Mouse (Mus musculus): Measurements from ENCODE around the gene Kank1. TPM values are rescaled to one million over a fixed set of nuclear protein-coding genes. Genes with fewer than 3 reads are reported as not detected.

The Kank1 gene
- polyA plus RNA-seq, 1 experiment, result 30.6 TPM

DNA sequence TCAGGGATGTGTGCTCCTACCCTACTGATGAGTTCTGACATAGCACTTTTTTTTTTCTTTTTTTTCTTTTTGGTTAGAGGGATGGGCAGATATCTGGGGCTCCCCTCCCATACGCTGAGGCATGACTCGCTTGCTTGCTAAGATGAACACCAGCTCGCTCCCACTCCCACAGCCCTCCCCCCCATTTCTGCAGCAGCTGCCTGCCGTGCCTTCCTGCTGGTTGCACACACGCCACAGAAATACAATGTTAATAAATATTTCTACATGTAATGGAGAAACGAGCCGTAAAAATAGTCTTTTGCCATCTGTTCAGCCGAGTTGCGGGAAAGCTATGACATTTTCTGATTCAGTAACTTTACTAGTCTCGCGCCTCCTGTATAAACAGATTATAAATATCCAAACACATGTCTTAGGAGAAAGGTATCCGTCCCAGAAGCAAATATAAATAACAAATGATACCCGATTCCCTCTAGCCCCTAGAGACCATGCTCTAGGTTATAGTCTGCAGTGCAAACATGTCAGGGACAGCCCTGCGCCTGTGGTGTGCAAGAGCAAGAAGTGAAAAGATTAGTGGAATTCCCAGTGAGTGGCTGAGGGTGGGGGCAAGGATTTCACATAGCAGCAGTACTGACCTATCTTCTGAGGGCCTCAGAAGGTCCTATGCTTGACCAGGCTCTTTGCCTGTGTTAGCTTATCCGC is 114.6 kb downstream of the Kank1 start:
- TF ChIP-seq POLR2A (IDR thresholded peaks at IDR 0.05; ENCODE audit: low read depth, low read length) (no peak), CTCF (IDR thresholded peaks at IDR 0.05; ENCODE audit: borderline replicate concordance, insufficient read depth, low read length) (no peak)
- H3K27ac ChIP-seq (ENCODE audit: insufficient read depth, low read length), result no peak overlapping the region
- H3K4me1 ChIP-seq (ENCODE audit: control insufficient read depth, insufficient read depth, low read length), result no peaks in the 10 kb centered on the region
- no peak overlapping the region for H3K4me3 ChIP-seq (ENCODE audit: insufficient read depth, low read length)

DNA sequence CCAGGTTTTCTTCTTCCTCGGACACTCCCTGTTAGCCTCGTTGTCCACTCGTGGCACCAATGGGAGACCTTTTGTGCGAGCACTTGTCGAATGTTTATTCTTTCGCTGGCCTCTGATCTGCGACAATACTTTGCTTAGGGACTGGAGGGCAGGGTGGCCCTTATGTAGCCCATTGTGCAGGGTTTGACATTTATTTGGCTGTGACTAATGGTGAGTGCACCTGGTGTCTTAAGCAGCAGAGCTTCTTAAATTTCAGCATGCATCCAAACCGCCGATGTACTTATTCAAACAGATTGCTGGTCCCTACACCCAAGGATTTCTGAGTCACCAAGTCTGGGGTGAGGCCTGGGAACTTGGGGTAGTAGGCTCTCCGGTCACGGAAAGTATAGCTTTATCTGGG is 120.3 kb downstream of the Kank1 start:
- no peak for TF ChIP-seq CTCF (IDR thresholded peaks at IDR 0.05; ENCODE audit: borderline replicate concordance, insufficient read depth, low read length)
- TF ChIP-seq POLR2A (IDR thresholded peaks at IDR 0.05; ENCODE audit: low read depth, low read length), result no peak
- no peak overlapping the region for H3K4me3 ChIP-seq (ENCODE audit: insufficient read depth, low read length)
- H3K4me1 ChIP-seq (ENCODE audit: control insufficient read depth, insufficient read depth, low read length), result no peaks in the 10 kb centered on the region
- no peak overlapping the region for H3K27ac ChIP-seq (ENCODE audit: insufficient read depth, low read length)

DNA sequence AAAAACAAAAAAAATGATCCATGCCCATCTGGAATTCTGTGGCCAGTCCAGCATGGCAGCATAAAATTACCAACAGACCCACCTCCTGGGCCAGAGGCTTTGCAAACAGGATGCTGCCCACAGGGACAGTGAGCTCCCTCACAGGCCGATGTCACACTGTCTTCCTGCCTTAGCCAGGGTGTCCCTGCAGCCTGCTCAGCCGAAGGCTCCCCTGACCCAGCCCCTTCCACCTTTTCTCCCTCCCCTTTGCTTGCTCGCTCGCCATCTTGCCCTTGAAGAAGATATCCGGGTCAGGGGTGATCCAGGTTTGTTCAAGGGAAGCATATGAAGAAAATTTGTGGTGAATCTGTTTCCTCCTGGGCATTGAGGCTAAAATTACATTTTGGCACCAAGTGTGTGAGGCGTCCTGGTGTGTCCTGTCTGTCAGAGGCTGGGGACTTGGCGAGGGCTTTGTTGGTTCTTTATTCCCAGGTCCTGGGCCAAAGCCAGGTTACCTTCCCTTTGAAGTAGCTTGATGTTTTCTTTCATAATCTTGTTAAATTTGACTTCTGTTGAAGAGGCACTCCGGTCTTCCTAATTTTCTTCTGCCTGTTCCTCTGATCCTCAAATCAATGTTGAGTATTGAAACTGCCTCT is 121.8 kb downstream of the Kank1 start:
- Histone ChIP-seq H3K4me1 (ENCODE audit: control insufficient read depth, insufficient read depth, low read length) (no peaks in the 10 kb centered on the region), H3K4me3 (ENCODE audit: insufficient read depth, low read length) (no peak overlapping the region), H3K27ac (ENCODE audit: insufficient read depth, low read length) (no peak overlapping the region)
- TF ChIP-seq POLR2A (IDR thresholded peaks at IDR 0.05; ENCODE audit: low read depth, low read length), result no peak
- TF ChIP-seq CTCF (IDR thresholded peaks at IDR 0.05; ENCODE audit: borderline replicate concordance, insufficient read depth, low read length), result no peak

DNA sequence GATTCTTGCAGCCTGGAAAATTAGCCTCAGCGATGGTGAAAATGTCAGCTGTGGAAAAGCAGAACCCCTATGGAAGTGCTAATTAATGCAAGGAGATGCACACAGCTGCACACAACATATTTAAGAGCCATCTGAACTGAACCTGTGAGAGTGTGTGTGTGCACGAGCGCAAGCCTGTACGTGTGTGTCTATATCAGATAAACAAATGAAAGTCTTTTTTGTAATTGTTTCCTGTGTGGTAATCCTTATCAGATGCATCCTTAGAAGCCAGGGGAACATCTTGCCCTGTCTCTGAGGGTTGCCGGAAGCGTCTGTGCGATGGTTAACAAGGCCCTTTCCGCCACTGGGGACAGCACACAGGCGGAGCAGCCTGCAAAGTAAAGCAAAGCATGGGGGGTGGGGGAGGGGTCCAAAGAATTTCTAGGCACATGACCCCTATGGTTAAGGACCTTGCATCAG is 123.8 kb downstream of the Kank1 start:
- H3K4me3 ChIP-seq (ENCODE audit: insufficient read depth, low read length), result no peak overlapping the region
- no peak overlapping the region for H3K27ac ChIP-seq (ENCODE audit: insufficient read depth, low read length)
- no peaks in the 10 kb centered on the region for H3K4me1 ChIP-seq (ENCODE audit: control insufficient read depth, insufficient read depth, low read length)
- TF ChIP-seq CTCF (IDR thresholded peaks at IDR 0.05; ENCODE audit: borderline replicate concordance, insufficient read depth, low read length) (no peak), POLR2A (IDR thresholded peaks at IDR 0.05; ENCODE audit: low read depth, low read length) (no peak)

DNA sequence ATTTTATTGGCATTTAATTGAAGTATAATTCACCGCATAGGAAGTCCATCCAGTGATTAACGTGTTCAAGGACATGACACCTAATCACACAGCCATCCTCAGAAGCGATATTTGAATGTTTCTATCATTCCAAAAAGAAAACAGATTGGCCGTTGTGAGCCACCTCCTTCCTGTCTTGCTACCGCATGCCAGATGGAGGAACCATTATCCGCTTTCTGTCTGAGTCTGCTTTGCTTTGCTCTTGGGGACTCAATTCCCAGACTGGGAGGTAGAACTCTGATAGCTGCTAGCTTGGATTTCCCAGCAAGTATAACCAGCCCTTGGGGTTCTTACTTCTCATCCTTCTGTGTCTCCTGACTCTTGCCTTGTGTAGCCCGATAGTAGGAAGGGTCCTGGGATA is 125.2 kb downstream of the Kank1 start:
- TF ChIP-seq CTCF (IDR thresholded peaks at IDR 0.05; ENCODE audit: borderline replicate concordance, insufficient read depth, low read length) (no peak), POLR2A (IDR thresholded peaks at IDR 0.05; ENCODE audit: low read depth, low read length) (no peak)
- no peaks in the 10 kb centered on the region for H3K4me1 ChIP-seq (ENCODE audit: control insufficient read depth, insufficient read depth, low read length)
- no peak overlapping the region for H3K27ac ChIP-seq (ENCODE audit: insufficient read depth, low read length)
- no peak overlapping the region for H3K4me3 ChIP-seq (ENCODE audit: insufficient read depth, low read length)

DNA sequence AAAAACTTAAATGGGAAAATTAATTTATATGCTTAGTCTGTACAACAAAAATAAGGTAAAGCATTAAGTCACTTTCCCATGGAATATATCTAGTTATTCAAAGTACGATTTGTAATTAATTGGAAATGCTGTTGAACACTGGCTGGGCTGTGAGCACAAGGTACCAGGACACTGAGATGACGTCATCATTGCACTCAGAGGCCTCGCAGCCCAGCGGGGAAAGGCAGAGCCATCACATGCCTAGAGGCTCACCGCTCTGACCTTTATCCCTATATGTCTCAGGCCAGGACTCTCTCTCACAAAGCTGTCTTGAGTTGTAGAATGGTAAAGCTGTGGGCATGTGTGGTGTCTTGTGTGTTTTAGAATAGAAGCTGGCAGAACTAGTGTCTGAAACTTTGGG is 128.9 kb downstream of the Kank1 start:
- H3K27ac ChIP-seq (ENCODE audit: insufficient read depth, low read length), result no peak overlapping the region
- no peak overlapping the region for H3K4me3 ChIP-seq (ENCODE audit: insufficient read depth, low read length)
- H3K4me1 ChIP-seq (ENCODE audit: control insufficient read depth, insufficient read depth, low read length), result no peaks in the 10 kb centered on the region
- no peak for TF ChIP-seq POLR2A (IDR thresholded peaks at IDR 0.05; ENCODE audit: low read depth, low read length)
- TF ChIP-seq CTCF (IDR thresholded peaks at IDR 0.05; ENCODE audit: borderline replicate concordance, insufficient read depth, low read length), result no peak

DNA sequence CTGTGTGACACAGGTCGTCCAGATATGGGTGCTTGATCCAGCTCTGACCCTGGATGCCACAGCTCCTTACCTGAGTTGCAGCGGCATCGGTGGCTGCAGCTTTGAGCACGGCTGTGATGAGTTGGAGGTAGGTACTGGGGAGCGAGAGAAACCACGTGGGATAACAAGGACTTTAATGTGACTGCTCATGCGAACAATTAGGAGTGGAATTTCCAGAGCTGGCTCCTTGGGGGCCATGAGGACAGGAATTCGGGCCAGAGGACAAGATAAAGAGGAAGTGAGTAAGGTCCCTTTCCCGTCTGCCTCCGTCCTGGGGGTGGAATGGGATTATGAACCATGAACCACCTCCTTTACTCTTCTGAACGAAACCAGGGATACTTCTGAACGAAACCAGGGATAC is 129.8 kb downstream of the Kank1 start:
- Histone ChIP-seq H3K4me3 (ENCODE audit: insufficient read depth, low read length) (no peak overlapping the region), H3K27ac (ENCODE audit: insufficient read depth, low read length) (no peak overlapping the region), H3K4me1 (ENCODE audit: control insufficient read depth, insufficient read depth, low read length) (no peaks in the 10 kb centered on the region)
- TF ChIP-seq CTCF (IDR thresholded peaks at IDR 0.05; ENCODE audit: borderline replicate concordance, insufficient read depth, low read length) (no peak), POLR2A (IDR thresholded peaks at IDR 0.05; ENCODE audit: low read depth, low read length) (no peak)

DNA sequence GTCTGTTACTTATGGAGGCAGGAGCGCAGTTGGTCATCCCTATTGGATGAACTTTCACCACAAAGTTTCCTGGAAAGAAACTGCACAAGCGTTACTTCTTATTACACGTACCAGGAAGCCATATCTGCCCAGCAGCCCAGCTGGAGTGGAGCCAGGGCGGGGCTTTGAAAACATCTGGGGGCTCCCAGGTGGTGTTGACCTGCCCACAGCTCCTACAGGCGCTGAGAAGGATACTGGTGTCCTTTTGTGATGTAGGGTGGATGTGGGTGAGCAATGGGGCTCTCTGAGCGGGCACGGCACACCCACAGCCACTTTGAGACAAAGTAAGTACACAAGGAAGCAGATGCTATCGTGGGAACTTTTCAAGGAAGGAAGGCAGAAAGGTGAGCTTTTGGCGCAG is 133.7 kb downstream of the Kank1 start:
- no peak overlapping the region for H3K4me3 ChIP-seq (ENCODE audit: insufficient read depth, low read length)
- no peak overlapping the region for H3K27ac ChIP-seq (ENCODE audit: insufficient read depth, low read length)
- H3K4me1 ChIP-seq (ENCODE audit: control insufficient read depth, insufficient read depth, low read length), result no peaks in the 10 kb centered on the region
- TF ChIP-seq CTCF (IDR thresholded peaks at IDR 0.05; ENCODE audit: borderline replicate concordance, insufficient read depth, low read length) (no peak), POLR2A (IDR thresholded peaks at IDR 0.05; ENCODE audit: low read depth, low read length) (no peak)

DNA sequence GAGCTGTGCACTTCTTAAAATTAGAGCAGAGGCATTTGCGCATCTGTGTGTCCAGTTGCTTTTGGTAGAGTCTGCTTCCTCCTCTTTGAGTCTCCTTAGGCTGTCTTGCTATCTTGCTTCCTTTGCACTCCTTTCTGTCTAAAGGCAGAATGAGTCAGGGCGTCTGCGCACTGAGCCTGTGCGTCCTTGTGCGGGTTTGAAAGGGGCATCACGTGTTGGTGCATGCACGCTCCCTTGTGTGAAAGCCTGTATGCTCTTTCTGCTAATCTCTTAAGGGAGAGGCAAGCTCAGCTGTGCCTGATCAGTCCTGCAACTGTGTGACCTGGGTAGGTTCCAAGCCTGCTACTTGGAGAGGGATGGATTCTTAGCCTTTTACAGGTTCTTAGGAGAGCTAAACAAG is 136.0 kb downstream of the Kank1 start:
- TF ChIP-seq CTCF (IDR thresholded peaks at IDR 0.05; ENCODE audit: borderline replicate concordance, insufficient read depth, low read length) (no peak), POLR2A (IDR thresholded peaks at IDR 0.05; ENCODE audit: low read depth, low read length) (no peak)
- H3K27ac ChIP-seq (ENCODE audit: insufficient read depth, low read length), result no peak overlapping the region
- no peak overlapping the region for H3K4me3 ChIP-seq (ENCODE audit: insufficient read depth, low read length)

DNA sequence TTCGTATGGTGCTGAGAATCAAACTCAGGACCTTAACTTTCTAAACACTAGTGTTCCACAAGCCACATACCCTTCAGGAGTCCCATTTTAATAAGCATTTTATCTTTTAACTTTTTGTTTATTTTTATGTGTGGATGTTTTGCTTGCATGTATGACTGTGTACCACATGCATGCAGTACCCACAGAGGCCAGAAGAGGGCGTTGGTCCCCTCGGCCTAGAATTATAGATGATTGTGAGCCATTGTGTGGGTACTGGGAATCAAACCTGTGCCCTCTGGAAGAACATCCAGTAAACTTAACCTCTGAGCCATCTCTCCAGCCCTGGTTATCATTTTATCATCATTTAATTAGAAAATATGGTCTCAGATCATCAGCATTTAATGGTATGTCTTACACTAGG is 136.8 kb downstream of the Kank1 start:
- no peak overlapping the region for H3K4me3 ChIP-seq (ENCODE audit: insufficient read depth, low read length)
- no peaks in the 10 kb centered on the region for H3K4me1 ChIP-seq (ENCODE audit: control insufficient read depth, insufficient read depth, low read length)
- no peak for TF ChIP-seq CTCF (IDR thresholded peaks at IDR 0.05; ENCODE audit: borderline replicate concordance, insufficient read depth, low read length)
- no peak for TF ChIP-seq POLR2A (IDR thresholded peaks at IDR 0.05; ENCODE audit: low read depth, low read length)
- H3K27ac ChIP-seq (ENCODE audit: insufficient read depth, low read length), result no peak overlapping the region

More for the DNA sequence above, 136.0 kb downstream of the Kank1 start:
- H3K4me1 ChIP-seq (ENCODE audit: control insufficient read depth, insufficient read depth, low read length), result no peaks in the 10 kb centered on the region

Measured in embryonic fibroblast, embryonic 13.5 days (primary cell).